ENCODE assay signal across 8 mouse cellular contexts in genomic region chr2:28976635-28977034, GRCm38 (mm10).
DNase-seq lines count a peak whose midpoint lies in the region; ATAC-seq and TF ChIP-seq lines count a peak whose summit lies in the region.

No protein-coding gene starts in this region.

- no peak for TF ChIP-seq POLR2A in thymus, adult 2 months (IDR thresholded peaks at IDR 0.05; ENCODE audit: control insufficient read depth, extremely low read depth, insufficient read depth, low read length, poor library complexity)

- H3K36me3 ChIP-seq in C2C12 (ENCODE audit: control insufficient read depth, insufficient read depth), result no peaks in the 10 kb centered on the region
- no peaks in the 10 kb centered on the region for H3K36me3 ChIP-seq in lung, embryonic 14.5 days (ENCODE audit: insufficient read depth)
- H3K36me3 ChIP-seq in thymus, adult 2 months (ENCODE audit: control insufficient read depth, insufficient read depth, low read length), result no peaks in the 10 kb centered on the region

- ATAC-seq in granulocyte monocyte progenitor cell, adult 5-6 weeks (replicated peaks; ENCODE audit: poor library complexity, severe bottlenecking), result peak; percentile 35; the same call in 1 of the 2 replicates
- ATAC-seq in lung, embryonic 14.5 days (ENCODE audit: insufficient read depth), result peak; percentile 69; the same call in 1 of the 2 replicates

- whole genome bisulfite sequencing in lung, embryonic 14.5 days, result 11% methylated on average over 7 of the region's 7 CpGs
- WGBS in thymus, adult 2 months, result 11% methylated on average over 7 of the region's 7 CpGs

- H3K9ac ChIP-seq in lung, embryonic 14.5 days, result no peak overlapping the region

- no peaks in the 10 kb centered on the region for H3K79me3 ChIP-seq in C2C12 (ENCODE audit: low read depth)

- H3K4me3 ChIP-seq in C2C12 (ENCODE audit: insufficient read depth, poor library complexity, severe bottlenecking), result no peak overlapping the region
- no peak overlapping the region for H3K4me3 ChIP-seq in lung, embryonic 14.5 days (ENCODE audit: low read depth, low read length)
- H3K4me3 ChIP-seq in thymus, adult 2 months (ENCODE audit: control insufficient read depth, insufficient read depth, low read length), result no peak overlapping the region

- no peaks in the 10 kb centered on the region for H3K79me2 ChIP-seq in C2C12 (ENCODE audit: control insufficient read depth, insufficient read depth)

- TF ChIP-seq CTCF in C2C12 (IDR thresholded peaks at IDR 0.05; ENCODE audit: control insufficient read depth, insufficient read depth, insufficient read length), result peak; percentile 97
- peak; percentile 96 for TF ChIP-seq CTCF in lung, embryonic 14.5 days (IDR thresholded peaks at IDR 0.05; ENCODE audit: low read depth)
- TF ChIP-seq CTCF in thymus, adult 2 months (IDR thresholded peaks at IDR 0.05; ENCODE audit: borderline replicate concordance, control insufficient read depth, extremely low read depth, insufficient read depth, low read length, poor library complexity), result peak; percentile 90

- H3K4me1 ChIP-seq in lung, embryonic 14.5 days (ENCODE audit: insufficient read depth), result 0 out of 2 replicates have a peak, but pooled peaks cover 2% of the 10 kb centered on the region
- H3K4me1 ChIP-seq in thymus, adult 2 months (replicated peaks; ENCODE audit: control insufficient read depth, insufficient read depth, low read length), result no peaks in the 10 kb centered on the region

- H3K27me3 ChIP-seq in C2C12 (ENCODE audit: control insufficient read depth, insufficient read depth, insufficient read length), result no peaks in the 10 kb centered on the region
- H3K27me3 ChIP-seq in lung, embryonic 14.5 days (ENCODE audit: insufficient read depth, low read length), result peaks cover 2% of the 10 kb centered on the region; the same call in 1 of the 2 replicates
- H3K27me3 ChIP-seq in thymus, adult 2 months (ENCODE audit: control insufficient read depth, insufficient read depth, low read length), result no peaks in the 10 kb centered on the region

- H3ac ChIP-seq in C2C12 (ENCODE audit: control insufficient read depth, insufficient read length, low read depth), result no peak overlapping the region

- H3K27ac ChIP-seq in lung, embryonic 14.5 days (ENCODE audit: low read depth), result no peak overlapping the region
- no peak overlapping the region for H3K27ac ChIP-seq in thymus, adult 2 months (ENCODE audit: control insufficient read depth, insufficient read depth, low read length)

- no peaks in the 10 kb centered on the region for H3K9me3 ChIP-seq in lung, embryonic 14.5 days (ENCODE audit: low read depth, low read length)

- H3K4me2 ChIP-seq in lung, embryonic 14.5 days, result no peak overlapping the region

- peak; percentile 89 for DNase-seq in adrenal gland, postnatal 10 days
- DNase-seq in embryo, embryonic 11.5 days (ENCODE audit: low read depth, low spot score), result peak; percentile 72
- DNase-seq in kidney, postnatal 4 days, result peak; percentile 87
- peak; percentile 93 for DNase-seq in lung, embryonic 14.5 days
- DNase-seq in ovary, postnatal 14 days (ENCODE audit: low spot score), result peak; percentile 68
- peak; percentile 74 for DNase-seq in thymus, adult 2 months

TF ChIP-seq in C2C12, 6 proteins besides CTCF, POLR2A, EP300 and RAD21:
- TF ChIP-seq MAX (IDR thresholded peaks at IDR 0.05), result peak; percentile 30
- no peak for TF ChIP-seq USF1 (IDR thresholded peaks at IDR 0.05; ENCODE audit: low read depth)
- no peak for TF ChIP-seq CEBPB (IDR thresholded peaks at IDR 0.05; ENCODE audit: low read depth)
TF ChIP-seq in C2C12: peak in this region for 1.
